Mouse (Mus musculus) limb, embryonic 10.5 days (tissue): ENCODE data around the gene H2afx. TPM values are rescaled to one million over a fixed set of nuclear protein-coding genes. Genes with fewer than 3 reads are reported as not detected.

Experiments
- DNase-seq: peaks from one replicate; pipeline ENCODE4 v3.0.0-alpha.2; 2017; ENCODE audit warnings: low spot score
- H3K27ac ChIP-seq: fragments of 300-500 bp; sonication (generic); 2 replicates; pipeline ENCODE4 v1.5.1; 2016; ENCODE audit warnings: mild to moderate bottlenecking
- H3K27me3 ChIP-seq: fragments of 300-500 bp; sonication (generic); 2 replicates; pipeline ENCODE4 v1.6.1; 2016; ENCODE audit warnings: low read depth, mild to moderate bottlenecking; ENCODE audit not compliant: poor library complexity, severe bottlenecking
- H3K36me3 ChIP-seq: fragments of 300-500 bp; sonication (generic); 2 replicates; pipeline ENCODE4 v1.6.1; 2016; ENCODE audit warnings: mild to moderate bottlenecking, moderate library complexity
- H3K4me1 ChIP-seq: fragments of 300-500 bp; sonication (generic); 2 replicates; pipeline ENCODE4 v1.6.1; 2016
- H3K4me3 ChIP-seq: fragments of 300-500 bp; sonication (generic); 2 replicates; pipeline ENCODE4 v1.5.1; 2016; ENCODE audit warnings: mild to moderate bottlenecking, moderate library complexity
- H3K9me3 ChIP-seq: fragments of 300-500 bp; sonication (generic); replicated peaks from 2 replicates; pipeline ENCODE4 v1.6.1; 2016; ENCODE audit warnings: mild to moderate bottlenecking
- WGBS: fragments of 180-500 bp; shearing (Covaris S2); methylation state at CpG from one replicate; pipeline ENCODE4 v1.1.7; 2016; 5-methylcytosine and 5-hydroxymethylcytosine counted together
- microRNA-seq: library from miRNA; unstranded; fragments of <30 nt; microRNA quantifications from one replicate; pipeline ENCODE4, GENCODE M21; 2017
- polyA plus RNA-seq: library from polyadenylated mRNA; unstranded; fragments of >200 nt; fragmentation: Nextera tagmentation; extraction: Ambion mirVana; gene quantifications from 2 replicates; pipeline ENCODE4 v1.2.1, GENCODE M21; 2016

Gene H2afx
- polyA plus RNA-seq, 1 experiment from 2014 or later, result 551 TPM

DNA sequence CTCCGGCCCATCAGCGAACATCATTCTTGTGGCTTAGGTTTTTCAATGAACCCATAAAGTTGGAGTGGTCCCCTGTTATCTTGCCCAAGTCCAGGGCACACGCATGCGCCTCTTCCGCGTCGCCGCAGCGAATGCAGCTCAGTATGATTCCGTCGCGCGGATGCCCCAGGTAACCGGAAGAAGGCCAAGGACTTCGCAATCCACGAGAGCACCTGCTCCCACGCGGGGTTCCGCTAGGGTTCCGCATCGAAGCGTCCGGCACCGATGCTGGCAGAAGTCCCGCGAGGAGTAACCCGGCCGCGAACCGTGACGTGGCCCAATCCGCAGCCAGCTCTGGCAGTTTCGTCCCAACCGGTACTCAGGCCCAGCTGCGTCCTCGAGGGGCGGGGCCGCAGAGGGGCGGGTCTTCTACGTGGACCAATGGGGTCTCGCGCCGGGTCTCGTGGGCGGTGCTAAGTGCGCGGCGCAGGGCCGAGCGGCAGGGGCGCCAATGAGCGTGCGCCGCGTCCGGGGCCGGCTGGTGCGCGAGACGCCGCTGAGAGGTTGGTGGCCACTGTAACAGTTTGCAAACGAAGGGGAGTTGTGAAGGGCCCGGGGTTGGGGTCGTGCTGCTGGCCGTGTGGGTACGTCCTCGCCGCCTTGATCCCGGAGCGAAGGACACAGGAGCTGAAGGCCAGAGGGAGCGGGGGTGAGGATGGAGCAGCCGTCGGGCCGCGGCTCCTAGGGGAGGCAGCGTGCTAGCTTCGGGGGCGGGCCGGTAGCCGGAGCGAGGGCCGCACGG, 44.8 kb downstream of the H2afx start, which contains the start of gene Hyou1:
TSS of gene Hyou1 (plus strand) at position 437 of the 781 bp plus-strand sequence.
- Histone ChIP-seq H3K4me1 (peaks cover 21% of the 10 kb centered on the region), H3K9me3 (no peaks in the 10 kb centered on the region), H3K27me3 (no peaks in the 10 kb centered on the region), H3K27ac (peak within 1 kb of the TSS; percentile 91), H3K4me3 (peak within 1 kb of the TSS; percentile 77), H3K36me3 (peaks cover 39% of the 10 kb centered on the region)
- under 1% methylated on average over 83 of the region's 83 CpGs for WGBS
- peak; percentile 100 for DNase-seq

GRCm38 (mm10) chr9:44379862-44380261, 45.4 kb downstream of the H2afx start:
- Histone ChIP-seq H3K9me3 (no peaks in the 10 kb centered on the region), H3K27ac (peak overlapping the region; percentile 91), H3K36me3 (peaks cover 45% of the 10 kb centered on the region), H3K27me3 (no peaks in the 10 kb centered on the region), H3K4me3 (peak overlapping the region; percentile 77), H3K4me1 (peaks cover 21% of the 10 kb centered on the region)
- WGBS, result 10% methylated on average over 15 of the region's 15 CpGs
- DNase-seq, result no peak

- 92% methylated on average over 13 of the region's 13 CpGs for WGBS
- Histone ChIP-seq H3K4me3 (no peak overlapping the region), H3K27ac (no peak overlapping the region), H3K27me3 (no peaks in the 10 kb centered on the region), H3K4me1 (peaks cover 16% of the 10 kb centered on the region), H3K9me3 (no peaks in the 10 kb centered on the region), H3K36me3 (peaks cover 93% of the 10 kb centered on the region)
- DNase-seq, result no peak
Measured at GRCm38 (mm10) chr9:44384596-44384995, 50.1 kb downstream of the H2afx start.

Small RNA genes lying within 50 kb of the gene (microRNA-seq; reads per million reads assigned to microRNA genes)
- 1.5 reads per million for gene Gm44335

Other genes with a start within 250 kb of the H2afx start
- gene Mfrp, start 233.0 kb upstream of the H2afx start, polyA plus RNA-seq, result 0.13 and 0.14 TPM in 2 replicates
- 0.24 TPM in 1 of 2 replicates, not detected in the other for gene C1qtnf5, start 227.4 kb upstream of the H2afx start, polyA plus RNA-seq
- 0.10 and 0.35 TPM in 2 replicates for gene Gm49380, start 221.2 kb upstream of the H2afx start, polyA plus RNA-seq
- 88.1 and 97.0 TPM in 2 replicates for gene Rnf26, start 221.2 kb upstream of the H2afx start, polyA plus RNA-seq
- gene Mcam, start 200.2 kb upstream of the H2afx start, polyA plus RNA-seq, result 9.8 and 10.1 TPM in 2 replicates
- 19.6 and 23.9 TPM in 2 replicates for gene Cbl, start 100.6 kb upstream of the H2afx start, polyA plus RNA-seq
- not detected in 2 replicates for gene Ccdc153, start 94.0 kb upstream of the H2afx start, polyA plus RNA-seq
- 0.13 TPM in 1 of 2 replicates, not detected in the other for gene Pdzd3, start 83.2 kb upstream of the H2afx start, polyA plus RNA-seq
- gene Nlrx1, start 66.1 kb upstream of the H2afx start, polyA plus RNA-seq, result 2.1 and 3.3 TPM in 2 replicates
- gene Abcg4, start 46.1 kb upstream of the H2afx start, polyA plus RNA-seq, result 1.9 and 4.6 TPM in 2 replicates
- 28.2 and 30.4 TPM in 2 replicates for gene Hinfp, start 29.0 kb upstream of the H2afx start, polyA plus RNA-seq
- gene C2cd2l, start 14.4 kb upstream of the H2afx start, polyA plus RNA-seq, result 6.9 and 9.9 TPM in 2 replicates
- gene Dpagt1, start 8.7 kb upstream of the H2afx start, polyA plus RNA-seq, result 45.3 and 46.9 TPM in 2 replicates
- 174 and 195 TPM in 2 replicates for gene Hmbs, start 9.5 kb downstream of the H2afx start, polyA plus RNA-seq
- 29.3 and 32.2 TPM in 2 replicates for gene Vps11, start 27.0 kb downstream of the H2afx start, polyA plus RNA-seq
- 41.3 and 43.4 TPM in 2 replicates for gene Hyou1, start 44.8 kb downstream of the H2afx start, polyA plus RNA-seq
- 8.4 and 9.7 TPM in 2 replicates for gene Slc37a4, start 62.2 kb downstream of the H2afx start, polyA plus RNA-seq
- 2,001 and 2,302 TPM in 2 replicates for gene Rps25, start 72.4 kb downstream of the H2afx start, polyA plus RNA-seq
- 158 and 166 TPM in 2 replicates for gene Trappc4, start 72.9 kb downstream of the H2afx start, polyA plus RNA-seq
- gene Ccdc84, start 83.9 kb downstream of the H2afx start, polyA plus RNA-seq, result 23.1 and 24.3 TPM in 2 replicates
- not detected in 2 replicates for gene Foxr1, start 106.4 kb downstream of the H2afx start, polyA plus RNA-seq
- gene Upk2, start 120.3 kb downstream of the H2afx start, polyA plus RNA-seq, result 0.36 TPM in 1 of 2 replicates, not detected in the other
- gene Bcl9l, start 148.1 kb downstream of the H2afx start, polyA plus RNA-seq, result 9.0 and 12.1 TPM in 2 replicates
- gene Cxcr5, start 227.2 kb downstream of the H2afx start, polyA plus RNA-seq, result not detected in 2 replicates